Mouse (Mus musculus) common myeloid progenitor, adult 5-6 weeks (primary cell): ENCODE results near the gene Pip4k2a. TPM values are rescaled to one million over a fixed set of nuclear protein-coding genes. Genes with fewer than 3 reads are reported as not detected.
"Not testable (repeated sequence)": the region's sequence is repeated elsewhere in the genome, so short reads cannot be mapped to it uniquely, and the experiment has no call there.

Experiments used
- ATAC-seq: replicated peaks from 2 replicates; pipeline ENCODE4 v1.8.0; 2016; ENCODE audit warnings: low read depth, mild to moderate bottlenecking, moderate TSS enrichment, inconsistent platforms; ENCODE audit not compliant: poor library complexity, severe bottlenecking
- total RNA-seq: library from RNA; stranded (forward); fragments of 200-1000, 187-1606 nt; gene quantifications from 2 replicates; pipeline ENCODE4 v1.2.3, GENCODE M21; 2017

The Pip4k2a gene
- total RNA-seq: 30.1 and 51.8 TPM in 2 replicates

- ATAC-seq: peak; percentile 76
Observed at GRCm38 (mm10) chr2:18998054-18998478, at the start of gene Pip4k2a, which contains the start of gene 4930426L09Rik. Pip4k2a (minus strand) TSS chr2:18998126. 4930426L09Rik (plus strand) TSS chr2:18998343.

DNA sequence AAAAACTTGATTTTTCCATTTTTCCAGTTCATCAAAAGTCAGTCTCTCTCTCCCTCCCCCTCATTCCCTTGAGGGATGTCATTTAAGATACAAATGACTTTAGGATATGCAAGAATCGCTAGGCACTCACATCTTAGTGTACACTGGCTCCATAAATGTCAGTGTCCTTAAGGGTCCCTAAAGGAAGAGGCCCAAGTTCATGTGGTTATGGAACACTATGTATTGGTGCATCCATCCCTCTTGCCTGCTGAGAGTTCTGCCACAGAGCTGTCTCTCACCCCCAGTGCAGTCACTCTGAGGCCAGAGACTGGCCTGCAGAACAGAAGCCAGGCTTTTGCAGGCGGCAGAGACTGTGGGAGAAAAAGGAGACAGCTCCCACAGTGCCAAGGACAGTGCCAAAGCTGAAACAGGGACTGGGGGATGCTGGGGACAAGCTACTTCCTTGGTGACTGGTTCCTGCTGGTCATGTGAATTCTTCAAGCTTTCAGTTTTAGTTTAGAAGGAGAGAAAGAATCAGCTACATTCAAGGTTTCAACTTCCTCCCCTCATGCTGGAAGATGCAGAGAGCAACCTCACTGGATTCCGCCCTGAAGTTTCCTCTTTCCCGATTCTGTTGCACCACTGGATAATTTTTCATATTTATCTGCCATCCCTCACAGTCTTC is 40.1 kb upstream of the Pip4k2a start:
- ATAC-seq: peak; percentile 39; the same call in 1 of the 2 replicates

DNA sequence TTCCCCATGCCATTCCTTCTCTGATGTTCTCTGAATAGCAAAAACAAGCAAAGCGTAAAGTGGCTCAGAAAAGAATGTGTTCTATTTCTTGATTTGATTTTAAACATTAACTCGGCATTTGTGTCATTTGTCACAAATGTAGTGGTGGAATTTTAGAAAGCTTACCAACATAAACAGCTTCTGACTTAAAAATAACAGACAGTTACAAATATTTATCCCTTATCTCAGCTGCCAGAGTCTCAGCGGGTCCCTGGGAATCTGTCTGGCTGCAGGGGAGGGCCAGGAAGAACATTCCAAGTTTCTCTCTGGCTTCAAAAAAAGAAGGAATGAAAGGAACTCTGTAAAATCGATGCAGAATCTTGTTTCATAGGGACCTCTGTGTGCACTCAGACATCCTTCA is 39.5 kb upstream of the Pip4k2a start:
- no peak for ATAC-seq

- no peak for ATAC-seq
Observed at GRCm38 (mm10) chr2:19024807-19025206, 26.9 kb upstream of the Pip4k2a start.

DNA sequence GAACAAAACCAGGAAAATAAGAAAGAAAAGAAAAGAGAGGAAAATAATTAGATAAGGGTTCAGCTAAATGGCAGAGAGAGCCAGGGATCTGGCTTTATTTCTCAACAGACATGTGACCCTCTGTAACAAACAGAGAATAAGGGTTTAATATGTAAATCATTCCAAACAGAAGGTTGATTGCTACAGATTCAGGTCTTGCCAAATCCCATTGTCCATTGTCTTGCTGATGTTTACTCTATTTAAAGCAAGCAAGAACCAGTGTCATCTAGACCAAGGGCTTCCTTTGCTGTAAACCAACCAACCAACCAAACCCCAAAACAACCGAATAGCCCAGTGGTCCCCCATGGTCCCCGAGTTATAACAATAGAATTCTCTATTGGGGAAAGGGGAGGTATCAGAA is 20.1 kb upstream of the Pip4k2a start:
- no peak for ATAC-seq

GRCm38 (mm10) chr2:19016839-19017238 is 18.9 kb upstream of the Pip4k2a start:
- ATAC-seq: no peak

GRCm38 (mm10) chr2:19016348-19016747 is 18.4 kb upstream of the Pip4k2a start:
- ATAC-seq: no peak

DNA sequence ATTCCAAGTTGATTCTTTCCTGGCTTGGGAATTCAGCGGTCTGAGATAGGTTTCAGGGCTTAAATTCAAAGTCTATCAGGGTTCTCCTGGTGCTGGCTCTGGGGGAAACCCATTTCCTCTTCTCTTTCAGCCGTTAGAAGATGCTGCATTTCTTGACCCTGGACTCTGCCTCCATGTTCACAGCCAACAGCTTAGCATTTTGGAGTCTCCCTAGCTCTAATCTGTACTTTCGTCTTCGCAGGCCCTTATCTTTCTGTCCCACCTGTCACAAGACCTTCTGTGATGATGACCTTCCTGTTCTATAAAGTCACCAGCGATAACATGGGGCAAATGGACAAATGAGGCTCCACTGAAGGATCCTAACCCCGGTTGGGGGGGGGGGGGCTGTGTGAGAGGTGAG is 13.5 kb upstream of the Pip4k2a start:
- ATAC-seq: peak; percentile 92

- not testable (repeated sequence) for ATAC-seq
Observed at GRCm38 (mm10) chr2:19010541-19010940, 12.6 kb upstream of the Pip4k2a start.

DNA sequence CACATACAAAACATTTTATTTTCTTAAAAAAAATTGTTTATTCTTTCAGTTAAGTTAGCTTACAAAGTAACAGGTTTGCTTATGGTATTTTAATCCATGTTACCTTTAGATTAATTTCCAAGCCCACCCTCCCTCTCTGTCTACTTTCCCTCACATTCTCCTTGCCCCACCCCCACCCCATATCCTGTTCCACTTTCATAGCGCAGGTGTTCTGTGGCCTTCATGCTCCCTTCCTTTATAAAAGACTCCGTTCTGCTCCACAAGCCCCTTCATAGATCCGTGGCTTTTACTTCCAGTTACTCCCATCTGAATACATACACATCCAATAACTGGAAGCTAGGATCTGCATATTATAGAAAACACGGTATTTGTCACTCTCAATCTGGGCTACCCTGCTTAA is 9.7 kb upstream of the Pip4k2a start:
- ATAC-seq: no peak

- 0 out of 2 replicates have a peak, but pooled peaks have one; percentile 31 for ATAC-seq
Observed at GRCm38 (mm10) chr2:19006124-19006523, 8.2 kb upstream of the Pip4k2a start.

- ATAC-seq: peak; percentile 96
Observed at GRCm38 (mm10) chr2:19004801-19005200, 6.9 kb upstream of the Pip4k2a start.

GRCm38 (mm10) chr2:18999395-18999794 is 1.5 kb upstream of the Pip4k2a start:
- ATAC-seq: no peak

DNA sequence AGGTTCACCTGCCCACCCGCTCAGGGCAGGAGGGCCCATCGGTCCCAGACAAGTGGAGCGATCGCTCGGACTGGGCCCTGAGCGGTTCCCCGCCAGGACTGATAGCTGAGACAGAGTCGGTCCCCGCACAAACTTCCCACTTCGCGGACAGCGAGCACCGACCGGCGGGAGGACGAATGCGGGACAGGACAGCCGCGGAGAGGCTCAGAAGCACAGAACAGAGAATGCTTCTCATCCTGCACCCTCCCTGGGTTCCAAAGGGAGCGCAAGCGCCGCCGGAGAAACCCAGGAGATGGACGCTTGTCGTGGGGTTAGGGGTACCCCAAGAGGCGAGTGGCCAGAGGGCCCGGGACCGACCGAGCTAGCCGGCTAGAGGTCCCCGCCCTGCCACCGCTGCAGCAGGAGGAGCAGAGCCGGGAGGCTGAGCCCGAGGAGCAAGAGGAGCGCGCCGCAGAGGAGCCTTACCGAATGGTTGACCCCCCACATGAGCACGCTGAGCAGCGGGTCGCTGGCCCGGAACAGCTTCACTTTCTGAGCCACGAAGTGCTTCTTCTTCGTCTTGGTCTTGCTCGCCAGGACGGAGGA is 447 bp downstream of the Pip4k2a start:
- ATAC-seq: peak; percentile 24

- ATAC-seq: peak; percentile 6; the same call in 1 of the 2 replicates
Observed at GRCm38 (mm10) chr2:18996451-18997211, 1.3 kb downstream of the Pip4k2a start.

GRCm38 (mm10) chr2:18992512-18993510 is 5.1 kb downstream of the Pip4k2a start:
- ATAC-seq: peak; percentile 67

GRCm38 (mm10) chr2:18988885-18989284 is 9.0 kb downstream of the Pip4k2a start:
- peak; percentile 65 for ATAC-seq

DNA sequence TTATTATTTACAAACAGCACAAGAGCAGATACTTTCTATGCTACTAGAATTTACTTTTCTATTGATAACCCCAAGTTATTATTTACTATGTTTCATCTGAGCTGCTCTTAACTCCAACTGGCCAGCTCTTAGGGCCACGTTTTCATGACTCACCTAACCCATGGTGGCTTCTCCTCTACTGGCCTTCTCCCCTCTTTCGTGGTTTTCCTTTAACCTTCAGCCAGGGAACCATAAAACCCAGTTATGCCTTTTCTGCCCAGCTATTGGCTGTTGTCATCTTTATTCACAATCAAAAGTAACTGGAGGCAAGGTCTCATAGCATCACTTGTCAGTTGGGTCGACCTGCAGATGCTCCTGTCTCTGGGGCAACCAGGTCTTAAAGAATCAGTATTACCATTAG is 12.4 kb downstream of the Pip4k2a start:
- no peak for ATAC-seq

DNA sequence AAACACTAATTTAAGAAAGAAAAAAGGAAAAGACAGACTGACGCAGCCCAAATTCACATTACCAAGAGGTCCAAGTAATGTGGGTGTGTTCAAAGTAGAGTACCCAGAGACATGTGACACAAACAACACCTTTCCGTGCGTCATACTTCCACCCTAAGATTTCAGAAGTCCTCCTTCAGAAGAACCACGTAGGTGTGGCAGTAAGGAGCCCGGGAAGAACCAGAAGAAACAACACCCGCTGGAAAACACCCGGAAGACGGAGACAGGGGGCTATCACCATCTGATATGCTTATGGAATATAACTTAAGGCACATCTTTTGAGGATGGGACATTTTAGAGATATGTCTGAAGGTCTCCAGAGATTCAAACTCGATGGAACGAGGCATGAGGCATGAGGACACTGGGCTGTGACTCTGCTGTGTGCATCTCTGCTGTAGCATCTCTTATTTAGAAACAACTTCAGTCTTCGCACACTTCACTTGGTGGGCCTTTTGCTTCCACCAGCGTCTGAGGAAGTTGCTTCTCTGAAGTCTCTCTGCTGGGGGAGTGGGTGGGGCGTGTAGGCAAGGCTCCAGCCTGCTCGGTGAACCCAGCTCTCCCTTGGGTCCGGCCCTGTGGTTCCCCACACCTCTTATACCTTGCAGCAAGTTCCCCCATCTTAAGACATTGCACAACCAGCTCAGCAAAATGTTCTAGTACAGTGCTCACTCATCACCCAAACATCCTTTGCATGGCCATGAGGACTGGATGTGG is 13.7 kb downstream of the Pip4k2a start:
- peak; percentile 71 for ATAC-seq
